Mouse (Mus musculus) heart, postnatal 0 days (tissue): Measurements from ENCODE around the gene Sertad2.

ENCODE experiments used
- CTCF ChIP-seq: IDR thresholded peaks from 2 replicates; pipeline ENCODE4 v1.5.1; 2016; ENCODE audit warnings: antibody characterized with exemption, control low read depth, low read depth
- EP300 ChIP-seq: IDR thresholded peaks from 2 replicates; pipeline ENCODE4 v1.6.1; 2016; ENCODE audit warnings: antibody characterized with exemption, low read depth

- TF ChIP-seq CTCF, result no peak
- TF ChIP-seq EP300, result no peak
Observed at GRCm38 (mm10) chr11:20522750-20523149, 20.3 kb upstream of the Sertad2 start.
